ENCODE assay signal across 13 mouse cellular contexts in the genomic region with DNA sequence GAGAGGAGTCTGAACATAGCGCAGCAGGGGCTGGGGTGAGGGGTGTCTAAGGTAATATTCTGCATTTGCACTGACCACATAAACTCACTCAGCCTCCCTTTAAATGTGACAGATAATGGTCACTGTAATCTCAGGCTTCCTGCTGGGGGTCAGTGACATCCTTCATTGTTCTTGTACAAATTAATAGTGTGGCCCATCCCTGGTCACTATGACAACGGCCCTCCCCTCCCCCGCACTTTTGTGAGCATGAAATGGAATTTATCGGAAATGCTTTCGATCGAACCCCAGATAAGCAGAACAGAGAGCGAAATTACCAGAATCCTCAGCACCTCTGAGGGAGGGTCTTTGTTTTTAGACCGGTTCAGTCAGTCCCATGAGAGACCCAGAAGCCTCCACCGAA.
A peak's percentile ranks its signal among the peaks of the same experiment; 100 is the strongest.
DNase-seq lines count a peak whose midpoint lies in the region; ATAC-seq and TF ChIP-seq lines count a peak whose summit lies in the region.
"Had no signal": no experiment of that assay in that cellular context is flagged by ENCODE, and none has a peak within 500 bp of the region (broad histone marks: within the 10 kb centered on the region; RNA-seq: fewer than 3 reads in every experiment).

No protein-coding gene starts in this region.

- DNase-seq in kidney, adult 2 months, result no peak
- peak; percentile 50 for DNase-seq in embryo, embryonic 11 days
- no peak for DNase-seq in hindbrain, embryonic 14.5 days (ENCODE audit: low spot score)
- DNase-seq in T-cell, adult 2 months (ENCODE audit: low spot score), result no peak
- DNase-seq in heart, adult 2 months, result no peak
- DNase-seq in layer of hippocampus, adult 8-10 months (ENCODE audit: low spot score in 2 of 2), result no peak
- DNase-seq: heart, adult 11 months; heart, postnatal 4 days; right cerebral cortex, adult 18-20 months had no signal

- intact Hi-C loops in heart, adult 2 months (cut with DNase I), result no loop called here

- ATAC-seq in kidney, embryonic 14.5 days (ENCODE audit: low FRiP score, low TSS enrichment), result no peak
- no peak for ATAC-seq in hindbrain, embryonic 14.5 days (ENCODE audit: low FRiP score)
- no peak for ATAC-seq in neural tube, embryonic 12.5 days (ENCODE audit: low FRiP score, low read depth)

- no peak for TF ChIP-seq EP300 in heart, adult 2 months (IDR thresholded peaks at IDR 0.05; ENCODE audit: insufficient read depth, low read depth, low read length)

- peaks cover 6% of the 10 kb centered on the region; the same call in 1 of the 2 replicates for H3K4me1 ChIP-seq in kidney, embryonic 14.5 days (ENCODE audit: control insufficient read depth, insufficient read depth, low read length)
- H3K4me1 ChIP-seq in kidney, adult 2 months (ENCODE audit: control insufficient read depth, insufficient read depth, low read length), result no peaks in the 10 kb centered on the region
- H3K4me1 ChIP-seq in hindbrain, embryonic 14.5 days (replicated peaks; ENCODE audit: control insufficient read depth, insufficient read depth, low read length), result peaks cover 26% of the 10 kb centered on the region
- peaks cover 25% of the 10 kb centered on the region for H3K4me1 ChIP-seq in neural tube, embryonic 12.5 days
- H3K4me1 ChIP-seq in heart, adult 2 months (ENCODE audit: control insufficient read depth, insufficient read depth, low read length), result no peaks in the 10 kb centered on the region

- H3K9me3 ChIP-seq in kidney, embryonic 14.5 days (ENCODE audit: control insufficient read depth, low read length), result no peaks in the 10 kb centered on the region
- no peaks in the 10 kb centered on the region for H3K9me3 ChIP-seq in hindbrain, embryonic 14.5 days (ENCODE audit: control insufficient read depth, low read length)
- H3K9me3 ChIP-seq in neural tube, embryonic 12.5 days, result no peaks in the 10 kb centered on the region

- 0 out of 2 replicates have a peak overlapping the region, but pooled peaks have one; percentile 5 for H3K4me2 ChIP-seq in kidney, embryonic 14.5 days (replicated peaks; ENCODE audit: low read depth, low read length)
- peak overlapping the region; percentile 12; the same call in 1 of the 2 replicates for H3K4me2 ChIP-seq in hindbrain, embryonic 14.5 days (replicated peaks)
- H3K4me2 ChIP-seq in neural tube, embryonic 12.5 days (replicated peaks), result peak overlapping the region; percentile 8; the same call in 1 of the 2 replicates

- WGBS in kidney, embryonic 14.5 days, result 53% methylated on average over 9 of the region's 9 CpGs
- 56% methylated on average over 9 of the region's 9 CpGs for WGBS in kidney, adult 2 months
- WGBS in hindbrain, embryonic 14.5 days, result 19% methylated on average over 9 of the region's 9 CpGs
- WGBS in neural tube, embryonic 12.5 days, result 32% methylated on average over 9 of the region's 9 CpGs
- 40% methylated on average over 9 of the region's 9 CpGs for WGBS in heart, adult 2 months

- no peak for TF ChIP-seq POLR2A in kidney, adult 2 months (IDR thresholded peaks at IDR 0.05; ENCODE audit: low read depth, low read length)
- TF ChIP-seq POLR2A in heart, adult 2 months (IDR thresholded peaks at IDR 0.05; ENCODE audit: insufficient read depth, low read depth, low read length), result no peak

- H3K9ac ChIP-seq in kidney, embryonic 14.5 days (ENCODE audit: low read depth, low read length), result no peak overlapping the region
- H3K9ac ChIP-seq in hindbrain, embryonic 14.5 days, result no peak overlapping the region
- H3K9ac ChIP-seq in neural tube, embryonic 12.5 days, result no peak overlapping the region
- H3K9ac ChIP-seq in heart, adult 2 months (ENCODE audit: low read depth, low read length), result no peak overlapping the region

- H3K27me3 ChIP-seq in kidney, embryonic 14.5 days (ENCODE audit: control insufficient read depth, insufficient read depth, low read length), result no peaks in the 10 kb centered on the region; the same call in 1 of the 2 replicates
- no peaks in the 10 kb centered on the region for H3K27me3 ChIP-seq in kidney, adult 2 months (replicated peaks; ENCODE audit: control insufficient read depth, insufficient read depth, low read length)
- H3K27me3 ChIP-seq in hindbrain, embryonic 14.5 days (ENCODE audit: control insufficient read depth, insufficient read depth, low read length), result no peaks in the 10 kb centered on the region; the same call in 1 of the 2 replicates
- H3K27me3 ChIP-seq in neural tube, embryonic 12.5 days (replicated peaks), result no peaks in the 10 kb centered on the region
- peaks cover 2% of the 10 kb centered on the region; the same call in 1 of the 2 replicates for H3K27me3 ChIP-seq in heart, adult 2 months (ENCODE audit: control insufficient read depth, insufficient read depth, low read length)

- no peak overlapping the region for H3K4me3 ChIP-seq in kidney, embryonic 14.5 days (ENCODE audit: low read length)
- H3K4me3 ChIP-seq in kidney, adult 2 months (ENCODE audit: insufficient read depth, low read depth, low read length), result no peak overlapping the region
- no peak overlapping the region for H3K4me3 ChIP-seq in hindbrain, embryonic 14.5 days (replicated peaks; ENCODE audit: low read length)
- no peak overlapping the region for H3K4me3 ChIP-seq in neural tube, embryonic 12.5 days
- H3K4me3 ChIP-seq in heart, adult 2 months, result no peak overlapping the region
- H3K4me3 ChIP-seq: myocyte had no signal

- H3K79me2 ChIP-seq in heart, adult 2 months (replicated peaks; ENCODE audit: control insufficient read depth, insufficient read depth, low read length), result no peaks in the 10 kb centered on the region

- no peak for TF ChIP-seq CTCF in kidney, adult 2 months (conservative IDR thresholded peaks at IDR 0.05; ENCODE audit: insufficient read depth, insufficient read length, low read depth, low read length)
- TF ChIP-seq CTCF in heart, adult 2 months (IDR thresholded peaks at IDR 0.05), result no peak

- no peaks in the 10 kb centered on the region for H3K36me3 ChIP-seq in kidney, embryonic 14.5 days (ENCODE audit: control insufficient read depth, insufficient read depth, low read length)
- no peaks in the 10 kb centered on the region for H3K36me3 ChIP-seq in kidney, adult 2 months (ENCODE audit: control insufficient read depth, insufficient read depth, low read length)
- H3K36me3 ChIP-seq in hindbrain, embryonic 14.5 days (replicated peaks; ENCODE audit: control insufficient read depth, insufficient read depth), result no peaks in the 10 kb centered on the region
- H3K36me3 ChIP-seq in neural tube, embryonic 12.5 days, result no peaks in the 10 kb centered on the region
- no peaks in the 10 kb centered on the region for H3K36me3 ChIP-seq in heart, adult 2 months (ENCODE audit: control insufficient read depth, insufficient read depth, low read length)

- no peak overlapping the region for H3K27ac ChIP-seq in kidney, embryonic 14.5 days (ENCODE audit: low read depth, low read length)
- no peak overlapping the region for H3K27ac ChIP-seq in kidney, adult 2 months (ENCODE audit: insufficient read depth, low read depth, low read length)
- H3K27ac ChIP-seq in hindbrain, embryonic 14.5 days, result no peak overlapping the region; the same call in 1 of the 2 replicates
- H3K27ac ChIP-seq in neural tube, embryonic 12.5 days, result no peak overlapping the region
- H3K27ac ChIP-seq in heart, adult 2 months, result no peak overlapping the region
- H3K27ac ChIP-seq: kidney, postnatal 0 days had no signal
